Mouse (Mus musculus) stomach, embryonic 14.5 days (tissue): ENCODE results near the gene Ccdc88b. TPM values are rescaled to one million over a fixed set of nuclear protein-coding genes. Genes with fewer than 3 reads are reported as not detected.

Experiments
- ATAC-seq: fragments of 200-750 bp; cut with Nextera tagmentation; 2 replicates; pipeline ENCODE4 v1.8.0; 2017; ENCODE audit warnings: low read depth, moderate TSS enrichment; ENCODE audit not compliant: insufficient number of reproducible peaks, insufficient read depth, low FRiP score
- H3K27ac ChIP-seq: fragments of 300-500 bp; sonication (generic); 2 replicates; pipeline ENCODE4 v1.5.1; 2014; ENCODE audit warnings: mild to moderate bottlenecking, low read length, moderate library complexity, mixed read lengths
- H3K27me3 ChIP-seq: fragments of 300-500 bp; sonication (generic); 2 replicates; pipeline ENCODE4 v1.6.1; 2014; ENCODE audit warnings: low read length, control low read depth, mixed read lengths; ENCODE audit not compliant: control insufficient read depth, insufficient read depth
- H3K36me3 ChIP-seq: fragments of 300-500 bp; sonication (generic); 2 replicates; pipeline ENCODE4 v1.6.1; 2014; ENCODE audit warnings: mild to moderate bottlenecking, control low read depth, low read length, moderate library complexity, mixed read lengths; ENCODE audit not compliant: control insufficient read depth, insufficient read depth
- H3K4me1 ChIP-seq: fragments of 300-500 bp; sonication (generic); 2 replicates; pipeline ENCODE4 v1.6.1; 2014; ENCODE audit warnings: low read length, control low read depth, mixed read lengths; ENCODE audit not compliant: control insufficient read depth, insufficient read depth
- H3K4me2 ChIP-seq: fragments of 300-500 bp; sonication (generic); replicated peaks from 2 replicates; pipeline ENCODE4 v1.6.1; 2014; ENCODE audit warnings: low read depth, low read length, control low read depth
- H3K4me3 ChIP-seq: fragments of 300-500 bp; sonication (generic); 2 replicates; pipeline ENCODE4 v1.5.1; 2014; ENCODE audit warnings: low read depth, low read length, control low read depth
- H3K9ac ChIP-seq: fragments of 300-500 bp; sonication (generic); replicated peaks from 2 replicates; pipeline ENCODE4 v1.6.1; 2014; ENCODE audit warnings: low read depth, mild to moderate bottlenecking, control low read depth, low read length, moderate library complexity, mixed read lengths
- H3K9me3 ChIP-seq: fragments of 300-500 bp; sonication (generic); 2 replicates; pipeline ENCODE4 v1.6.1; 2016; ENCODE audit warnings: low read depth, low read length, control low read depth; ENCODE audit not compliant: control insufficient read depth
- WGBS: fragments of 180-500 bp; shearing (Covaris S2); extraction: QIAGEN DNeasy Blood & Tissue Kit; methylation state at CpG from one replicate; pipeline ENCODE4 v1.1.7; 2014; 5-methylcytosine and 5-hydroxymethylcytosine counted together
- polyA plus RNA-seq: library from polyadenylated mRNA; unstranded; fragments of >200 nt; fragmentation: Nextera tagmentation; extraction: Ambion mirVana; gene quantifications from 2 replicates; pipeline ENCODE4 v1.2.1, GENCODE M21; 2014

Ccdc88b gene
- polyA plus RNA-seq, 1 experiment from 2014 or later: 0.80 TPM

GRCm38 (mm10) chr19:6855225-6856031 is 2.6 kb downstream of the Ccdc88b start:
- H3K27ac ChIP-seq: no peak overlapping the region
- peak; percentile 47 for ATAC-seq
- no peaks in the 10 kb centered on the region for H3K36me3 ChIP-seq
- H3K4me3 ChIP-seq: no peak overlapping the region
- WGBS: 8% methylated on average over 38 of the region's 38 CpGs
- no peaks in the 10 kb centered on the region for H3K27me3 ChIP-seq
- H3K9me3 ChIP-seq: no peaks in the 10 kb centered on the region
- H3K4me1 ChIP-seq: 0 out of 2 replicates have a peak, but pooled peaks cover 9% of the 10 kb centered on the region
- H3K4me2 ChIP-seq: peak overlapping the region; percentile 39
- H3K9ac ChIP-seq: no peak overlapping the region

- 86% methylated on average over 12 of the region's 12 CpGs for WGBS
- peak overlapping the region; percentile 39; the same call in 1 of the 2 replicates for H3K4me2 ChIP-seq
Observed at GRCm38 (mm10) chr19:6854658-6855057, 3.4 kb downstream of the Ccdc88b start.

GRCm38 (mm10) chr19:6853903-6854302 is 4.1 kb downstream of the Ccdc88b start:
- H3K9me3 ChIP-seq: no peaks in the 10 kb centered on the region
- 0 out of 2 replicates have a peak, but pooled peaks cover 9% of the 10 kb centered on the region for H3K4me1 ChIP-seq
- no peak overlapping the region for H3K9ac ChIP-seq
- no peaks in the 10 kb centered on the region for H3K36me3 ChIP-seq
- WGBS: 79% methylated on average over 8 of the region's 8 CpGs
- no peak overlapping the region for H3K4me2 ChIP-seq
- no peak overlapping the region for H3K27ac ChIP-seq
- no peak for ATAC-seq
- 0 out of 2 replicates have a peak, but pooled peaks cover 9% of the 10 kb centered on the region for H3K27me3 ChIP-seq
- no peak overlapping the region for H3K4me3 ChIP-seq

More at GRCm38 (mm10) chr19:6854658-6855057, 3.4 kb downstream of the Ccdc88b start:
- no peak overlapping the region for H3K9ac ChIP-seq
- 0 out of 2 replicates have a peak, but pooled peaks cover 9% of the 10 kb centered on the region for H3K4me1 ChIP-seq
- H3K27ac ChIP-seq: no peak overlapping the region
- H3K36me3 ChIP-seq: no peaks in the 10 kb centered on the region
- no peak overlapping the region for H3K4me3 ChIP-seq
- no peak for ATAC-seq
- H3K27me3 ChIP-seq: 0 out of 2 replicates have a peak, but pooled peaks cover 2% of the 10 kb centered on the region
- no peaks in the 10 kb centered on the region for H3K9me3 ChIP-seq

- 79% methylated on average over 21 of the region's 21 CpGs for WGBS
- peaks cover 13% of the 10 kb centered on the region; the same call in 1 of the 2 replicates for H3K27me3 ChIP-seq
- peaks cover 11% of the 10 kb centered on the region; the same call in 1 of the 2 replicates for H3K4me1 ChIP-seq
- H3K9me3 ChIP-seq: no peaks in the 10 kb centered on the region
- H3K27ac ChIP-seq: no peak overlapping the region
- no peak overlapping the region for H3K4me2 ChIP-seq
- H3K9ac ChIP-seq: no peak overlapping the region
- no peaks in the 10 kb centered on the region for H3K36me3 ChIP-seq
- ATAC-seq: no peak
- H3K4me3 ChIP-seq: no peak overlapping the region
Observed at GRCm38 (mm10) chr19:6852393-6853305, 5.4 kb downstream of the Ccdc88b start.

GRCm38 (mm10) chr19:6851497-6851896 is 6.5 kb downstream of the Ccdc88b start:
- WGBS: 93% methylated on average over 3 of the region's 3 CpGs
- H3K4me1 ChIP-seq: peaks cover 11% of the 10 kb centered on the region; the same call in 1 of the 2 replicates
- H3K27ac ChIP-seq: no peak overlapping the region
- no peak for ATAC-seq
- H3K9me3 ChIP-seq: no peaks in the 10 kb centered on the region
- H3K9ac ChIP-seq: no peak overlapping the region
- no peaks in the 10 kb centered on the region for H3K36me3 ChIP-seq
- peaks cover 25% of the 10 kb centered on the region for H3K27me3 ChIP-seq
- H3K4me2 ChIP-seq: no peak overlapping the region
- H3K4me3 ChIP-seq: no peak overlapping the region

GRCm38 (mm10) chr19:6849506-6850068 is 8.4 kb downstream of the Ccdc88b start:
- Histone ChIP-seq H3K9ac (no peak overlapping the region), H3K4me1 (peaks cover 2% of the 10 kb centered on the region; the same call in 1 of the 2 replicates), H3K4me3 (no peak overlapping the region), H3K27ac (no peak overlapping the region), H3K27me3 (peaks cover 28% of the 10 kb centered on the region), H3K9me3 (no peaks in the 10 kb centered on the region), H3K4me2 (no peak overlapping the region), H3K36me3 (no peaks in the 10 kb centered on the region)
- no peak for ATAC-seq
- 78% methylated on average over 23 of the region's 23 CpGs for WGBS

- no peak for ATAC-seq
- no peaks in the 10 kb centered on the region for H3K36me3 ChIP-seq
- H3K9me3 ChIP-seq: no peaks in the 10 kb centered on the region
- H3K9ac ChIP-seq: no peak overlapping the region
- H3K27ac ChIP-seq: no peak overlapping the region
- H3K27me3 ChIP-seq: peaks cover 28% of the 10 kb centered on the region
- H3K4me2 ChIP-seq: peak overlapping the region; percentile 40
- H3K4me1 ChIP-seq: peaks cover 2% of the 10 kb centered on the region; the same call in 1 of the 2 replicates
- peak overlapping the region; percentile 9 for H3K4me3 ChIP-seq
- WGBS: 5% methylated on average over 31 of the region's 31 CpGs
Observed at GRCm38 (mm10) chr19:6847841-6848517, 10.0 kb downstream of the Ccdc88b start.
